Mouse (Mus musculus) liver, embryonic 15.5 days (tissue): ENCODE measurements around the gene Zfp28. TPM values are rescaled to one million over a fixed set of nuclear protein-coding genes. Genes with fewer than 3 reads are reported as not detected.

Experiments used
- ATAC-seq: fragments of 200-750 bp; cut with Nextera tagmentation; 2 replicates; pipeline ENCODE4 v1.8.0; 2017; ENCODE audit warnings: moderate number of reproducible peaks, mild to moderate bottlenecking, moderate library complexity; ENCODE audit not compliant: insufficient read depth
- H3K27ac ChIP-seq: fragments of 300-500 bp; sonication (generic); replicated peaks from 2 replicates; pipeline ENCODE4 v1.5.1; 2015; ENCODE audit warnings: mild to moderate bottlenecking, inconsistent platforms
- H3K27me3 ChIP-seq: fragments of 300-500 bp; sonication (generic); 2 replicates; pipeline ENCODE4 v1.6.1; 2015; ENCODE audit warnings: mild to moderate bottlenecking, inconsistent platforms
- H3K36me3 ChIP-seq: fragments of 300-500 bp; sonication (generic); replicated peaks from 2 replicates; pipeline ENCODE4 v1.6.1; 2015; ENCODE audit warnings: moderate library complexity, mild to moderate bottlenecking, inconsistent platforms
- H3K4me1 ChIP-seq: fragments of 300-500 bp; sonication (generic); replicated peaks from 2 replicates; pipeline ENCODE4 v1.6.1; 2015; ENCODE audit warnings: inconsistent platforms
- H3K4me2 ChIP-seq: fragments of 300-500 bp; sonication (generic); 2 replicates; pipeline ENCODE4 v1.6.1; 2015; ENCODE audit warnings: moderate library complexity, mild to moderate bottlenecking, inconsistent platforms
- H3K4me3 ChIP-seq: fragments of 300-500 bp; sonication (generic); replicated peaks from 2 replicates; pipeline ENCODE4 v1.5.1; 2015; ENCODE audit warnings: mild to moderate bottlenecking, inconsistent platforms
- H3K9ac ChIP-seq: fragments of 300-500 bp; sonication (generic); 2 replicates; pipeline ENCODE4 v1.6.1; 2015; ENCODE audit warnings: moderate library complexity, mild to moderate bottlenecking, inconsistent platforms
- H3K9me3 ChIP-seq: fragments of 300-500 bp; sonication (generic); replicated peaks from 2 replicates; pipeline ENCODE4 v1.6.1; 2016; ENCODE audit warnings: inconsistent platforms
- WGBS: fragments of 180-500 bp; shearing (Covaris S2); methylation state at CpG from one replicate; pipeline ENCODE4 v1.1.7; 2015; ENCODE audit warnings: mixed read lengths; ENCODE audit not compliant: insufficient replicate concordance; 5-methylcytosine and 5-hydroxymethylcytosine counted together
- polyA plus RNA-seq: library from polyadenylated mRNA; unstranded; fragments of >200 nt; fragmentation: Nextera tagmentation; extraction: Ambion mirVana; gene quantifications from 2 replicates; pipeline ENCODE4 v1.2.1, GENCODE M21; 2015

Zfp28 gene
- polyA plus RNA-seq = 1.2 and 1.3 TPM in 2 replicates

DNA sequence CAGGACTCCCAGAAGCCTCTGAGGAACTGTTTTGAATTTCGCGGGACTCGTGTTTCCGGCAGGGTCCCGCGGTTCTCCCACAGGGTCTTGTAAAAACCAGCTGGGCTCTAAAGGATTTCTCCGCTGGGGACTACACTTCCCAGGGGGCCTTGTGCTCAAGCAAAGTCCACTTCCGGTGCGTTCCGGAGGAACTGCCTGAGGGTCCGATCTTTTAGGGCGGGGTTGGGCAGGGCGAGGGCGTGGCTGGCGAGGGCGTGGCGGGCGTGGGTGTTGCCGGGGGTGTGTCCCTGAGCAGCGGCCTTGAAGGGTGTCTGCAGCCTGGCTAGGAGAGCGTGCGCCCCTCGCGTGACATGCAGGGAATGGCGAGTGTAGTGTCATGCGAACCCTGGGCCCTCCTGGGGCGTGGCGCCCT lies at the start of gene Zfp28:
TSS of gene Zfp28 (plus strand) at position 252 of the 412 bp plus-strand sequence.
- Histone ChIP-seq H3K9ac (peak within 1 kb of the TSS; percentile 42), H3K4me3 (peak within 1 kb of the TSS; percentile 62), H3K36me3 (no peaks in the 10 kb centered on the region), H3K4me2 (peak within 1 kb of the TSS; percentile 75), H3K27me3 (no peaks in the 10 kb centered on the region), H3K4me1 (peaks cover 23% of the 10 kb centered on the region), H3K9me3 (no peaks in the 10 kb centered on the region), H3K27ac (no peak within 1 kb of the TSS)
- WGBS = under 1% methylated on average over 28 of the region's 28 CpGs
- ATAC-seq = peak; percentile 93

DNA sequence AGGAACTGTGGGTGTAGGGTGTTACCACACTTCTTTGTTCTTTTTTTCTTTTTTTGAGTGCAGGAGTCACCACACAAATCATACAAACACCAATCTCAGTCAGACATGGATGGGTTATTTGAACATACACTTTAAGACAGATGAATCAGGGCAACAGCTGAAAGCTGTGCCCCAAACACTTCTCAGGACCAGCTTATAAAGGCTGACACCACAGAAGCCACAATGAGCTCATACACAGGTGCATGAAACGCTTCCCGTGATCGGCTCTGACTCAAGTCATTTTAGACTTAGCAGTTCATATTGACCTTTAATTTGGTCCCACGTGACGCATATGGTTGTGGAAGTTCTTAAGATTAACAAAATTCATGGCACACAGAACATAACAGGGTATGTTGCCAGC lies 43.2 kb upstream of the Zfp28 start:
- no peak for ATAC-seq
- Histone ChIP-seq H3K36me3 (no peaks in the 10 kb centered on the region), H3K4me2 (no peak overlapping the region), H3K27ac (no peak overlapping the region), H3K4me1 (peaks cover 10% of the 10 kb centered on the region), H3K9me3 (no peaks in the 10 kb centered on the region), H3K27me3 (no peaks in the 10 kb centered on the region), H3K4me3 (no peak overlapping the region), H3K9ac (no peak overlapping the region)
- WGBS = 62% methylated on average over 5 of the region's 5 CpGs

DNA sequence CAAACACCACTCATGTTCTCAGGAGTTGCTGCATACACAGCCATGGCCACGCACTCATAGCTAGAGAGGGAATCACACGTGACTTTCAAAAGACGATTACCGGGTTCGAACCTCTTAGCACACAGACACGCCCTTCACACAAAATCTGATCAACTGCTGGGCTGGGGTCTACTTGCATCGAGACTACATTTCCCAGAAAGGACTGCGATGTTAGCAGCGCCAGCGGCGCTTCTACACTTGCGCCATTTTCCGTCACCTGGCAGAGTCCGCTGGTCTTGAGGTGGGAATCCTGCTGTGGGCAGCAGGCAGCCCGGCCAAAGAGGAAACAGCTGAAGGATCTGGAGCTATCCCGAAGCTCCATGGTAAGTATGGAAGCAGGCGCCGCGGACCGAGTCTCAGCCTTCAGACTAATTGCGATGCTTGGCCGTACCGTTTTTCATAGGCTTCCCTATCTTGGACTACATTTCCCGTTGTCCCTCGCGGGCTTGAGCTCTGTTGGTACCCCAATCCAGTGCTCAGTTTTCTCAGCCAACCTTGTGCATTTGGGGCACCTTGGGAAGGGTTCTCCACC lies 39.5 kb upstream of the Zfp28 start, which contains the start of gene Gm3854:
TSS of gene Gm3854 (plus strand) at position 259 of the 571 bp plus-strand sequence.
- no peak within 1 kb of the TSS for H3K9ac ChIP-seq
- no peaks in the 10 kb centered on the region for H3K9me3 ChIP-seq
- peak within 1 kb of the TSS; percentile 72 for H3K4me2 ChIP-seq
- ATAC-seq = peak; percentile 72
- under 1% methylated on average over 26 of the region's 26 CpGs for WGBS
- H3K4me1 ChIP-seq = peaks cover 10% of the 10 kb centered on the region
- H3K27ac ChIP-seq = no peak within 1 kb of the TSS
- peak within 1 kb of the TSS; percentile 64 for H3K4me3 ChIP-seq
- no peaks in the 10 kb centered on the region for H3K27me3 ChIP-seq
- no peaks in the 10 kb centered on the region for H3K36me3 ChIP-seq

DNA sequence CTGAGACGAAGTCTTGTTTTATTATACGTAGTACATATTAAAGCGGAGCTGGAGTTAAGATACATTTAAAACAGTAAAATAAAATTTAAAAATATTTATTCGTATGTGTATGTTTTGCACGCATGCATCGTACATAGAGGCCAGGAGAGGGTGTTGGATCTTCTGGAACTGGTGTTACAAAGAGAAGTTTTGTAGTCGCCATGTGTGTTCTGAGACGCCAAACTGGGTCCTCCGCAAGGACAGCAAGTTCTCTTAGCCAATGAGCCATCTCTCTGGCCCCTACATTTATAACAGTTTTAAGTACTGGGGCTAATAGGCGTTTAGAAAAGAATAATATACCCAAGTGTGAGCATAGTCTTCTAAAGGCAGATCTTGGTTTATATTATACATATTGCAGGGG lies 39.0 kb upstream of the Zfp28 start:
- no peaks in the 10 kb centered on the region for H3K27me3 ChIP-seq
- H3K4me3 ChIP-seq = peak overlapping the region; percentile 64
- 33% methylated on average over 10 of the region's 10 CpGs for WGBS
- H3K9me3 ChIP-seq = no peaks in the 10 kb centered on the region
- H3K36me3 ChIP-seq = no peaks in the 10 kb centered on the region
- no peak for ATAC-seq
- H3K9ac ChIP-seq = no peak overlapping the region
- peak overlapping the region; percentile 72 for H3K4me2 ChIP-seq
- peaks cover 10% of the 10 kb centered on the region for H3K4me1 ChIP-seq
- H3K27ac ChIP-seq = no peak overlapping the region

DNA sequence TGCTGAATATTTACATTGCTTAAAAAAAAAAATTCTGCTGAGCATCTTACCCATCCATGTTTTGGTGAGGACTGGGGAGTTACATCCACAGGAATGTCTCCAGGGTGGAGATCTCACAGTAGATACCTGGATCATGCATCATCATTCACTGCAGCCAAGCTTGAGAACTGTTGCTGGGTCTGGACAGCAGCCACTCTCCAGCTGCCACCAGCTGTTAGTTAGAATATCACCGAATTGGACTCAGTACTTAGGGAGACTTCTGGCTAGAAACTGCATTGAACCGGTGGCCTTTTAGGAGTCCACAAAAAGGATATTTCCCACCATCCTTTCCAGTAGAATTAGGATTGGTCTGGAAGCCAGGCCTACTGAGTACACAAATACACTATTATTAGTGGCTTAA lies 25.0 kb upstream of the Zfp28 start:
- H3K4me1 ChIP-seq = peaks cover 28% of the 10 kb centered on the region
- 54% methylated on average over 2 of the region's 2 CpGs for WGBS
- H3K4me3 ChIP-seq = no peak overlapping the region
- no peak overlapping the region for H3K9ac ChIP-seq
- no peaks in the 10 kb centered on the region for H3K36me3 ChIP-seq
- no peaks in the 10 kb centered on the region for H3K27me3 ChIP-seq
- H3K9me3 ChIP-seq = no peaks in the 10 kb centered on the region
- no peak overlapping the region for H3K27ac ChIP-seq
- no peak overlapping the region for H3K4me2 ChIP-seq
- ATAC-seq = no peak

DNA sequence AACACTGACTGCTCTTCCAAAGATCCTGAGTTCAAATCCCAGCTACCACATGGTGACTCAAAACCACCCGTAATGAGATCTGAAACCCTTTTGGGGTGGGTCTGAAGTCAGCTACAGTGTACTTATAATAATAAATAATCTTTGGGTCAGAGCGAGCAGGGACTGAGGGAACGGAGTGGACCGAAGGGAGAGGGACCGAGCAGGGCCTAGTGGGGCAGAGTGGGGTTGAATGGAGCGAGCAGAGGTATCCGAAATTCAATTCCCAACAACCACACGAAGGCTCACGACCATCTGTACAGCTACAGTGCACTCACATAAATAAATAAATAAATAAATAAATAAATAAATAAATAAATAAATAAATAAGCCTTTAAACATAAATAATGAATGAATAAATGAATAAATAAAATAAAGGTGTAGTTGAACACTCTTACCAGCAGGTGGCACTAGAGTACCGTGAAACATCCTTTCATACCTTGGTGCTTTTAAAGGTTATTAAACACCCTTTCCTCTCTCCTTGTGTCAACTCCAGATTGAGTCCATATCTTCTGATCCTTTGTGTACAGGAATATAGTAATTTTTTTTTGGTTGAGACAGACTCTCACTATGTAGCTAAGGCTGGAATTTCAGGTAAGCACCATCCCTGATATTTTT lies 24.0 kb upstream of the Zfp28 start:
- whole genome bisulfite sequencing = 49% methylated on average over 10 of the region's 10 CpGs
- H3K4me2 ChIP-seq = no peak overlapping the region

DNA sequence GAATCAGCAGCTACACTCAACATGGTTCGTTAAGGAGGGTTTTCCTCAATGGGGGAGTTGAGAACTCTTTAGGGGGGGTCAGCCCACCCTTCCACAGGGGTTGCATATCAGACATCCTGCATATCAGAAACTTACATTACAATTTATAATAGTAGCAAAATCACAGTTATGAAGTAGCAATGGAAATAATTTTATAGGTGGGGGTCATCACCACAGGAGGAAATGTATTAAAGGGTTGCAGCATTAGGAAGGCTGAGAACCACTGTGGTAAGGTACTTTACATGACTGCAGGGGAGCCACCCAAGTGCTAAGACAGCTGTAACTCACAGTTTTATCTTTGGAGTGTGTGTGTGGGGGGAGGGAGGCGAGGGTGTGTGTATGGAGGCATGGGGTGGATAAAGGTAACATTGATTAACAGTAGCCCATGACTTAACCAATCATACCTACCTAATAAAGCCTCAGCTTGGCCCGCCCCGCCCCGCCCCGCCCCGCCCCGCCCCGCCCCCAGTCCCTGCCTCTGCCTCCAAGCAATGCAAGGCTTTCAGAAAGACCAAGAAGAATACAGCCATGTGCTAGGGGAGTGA lies 22.5 kb upstream of the Zfp28 start:
- ATAC-seq = peak; percentile 2; the same call in 1 of the 2 replicates
- Histone ChIP-seq H3K4me3 (no peak overlapping the region), H3K9ac (no peak overlapping the region), H3K9me3 (no peaks in the 10 kb centered on the region), H3K27me3 (no peaks in the 10 kb centered on the region), H3K36me3 (no peaks in the 10 kb centered on the region), H3K4me1 (peaks cover 49% of the 10 kb centered on the region), H3K4me2 (no peak overlapping the region), H3K27ac (no peak overlapping the region)
- 2% methylated on average over 9 of the region's 9 CpGs for WGBS

More for the DNA sequence above, 24.0 kb upstream of the Zfp28 start:
- Histone ChIP-seq H3K4me1 (peaks cover 38% of the 10 kb centered on the region), H3K9ac (no peak overlapping the region), H3K27ac (no peak overlapping the region), H3K36me3 (no peaks in the 10 kb centered on the region), H3K4me3 (no peak overlapping the region), H3K27me3 (no peaks in the 10 kb centered on the region), H3K9me3 (no peaks in the 10 kb centered on the region)
- no peak for ATAC-seq

DNA sequence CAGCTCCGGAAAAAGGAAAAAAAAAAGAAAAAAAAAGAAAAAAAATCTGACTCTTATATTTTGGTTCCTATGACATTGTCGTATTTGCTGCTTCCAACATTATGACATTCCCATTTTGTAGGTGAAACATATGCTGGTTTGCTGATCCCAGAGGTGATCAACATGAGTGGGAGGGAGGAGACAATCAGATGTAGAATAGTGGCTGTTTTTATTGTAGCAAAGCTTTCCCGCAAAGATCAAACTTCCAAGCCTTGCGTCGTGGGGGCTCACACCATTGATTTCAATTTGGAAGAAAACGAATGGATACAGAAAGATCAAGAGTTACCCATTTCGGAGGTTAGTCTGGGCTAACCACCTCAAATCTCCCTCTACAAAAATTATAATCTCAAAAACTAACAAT lies 21.3 kb upstream of the Zfp28 start:
- Histone ChIP-seq H3K4me3 (peak overlapping the region; percentile 66), H3K9ac (peak overlapping the region; percentile 52; the same call in 1 of the 2 replicates), H3K4me1 (peaks cover 56% of the 10 kb centered on the region), H3K4me2 (peak overlapping the region; percentile 78), H3K27ac (peak overlapping the region; percentile 82; the same call in 1 of the 2 replicates), H3K9me3 (no peaks in the 10 kb centered on the region), H3K27me3 (no peaks in the 10 kb centered on the region), H3K36me3 (no peaks in the 10 kb centered on the region)
- no peak for ATAC-seq
- 25% methylated on average over 7 of the region's 7 CpGs for WGBS

DNA sequence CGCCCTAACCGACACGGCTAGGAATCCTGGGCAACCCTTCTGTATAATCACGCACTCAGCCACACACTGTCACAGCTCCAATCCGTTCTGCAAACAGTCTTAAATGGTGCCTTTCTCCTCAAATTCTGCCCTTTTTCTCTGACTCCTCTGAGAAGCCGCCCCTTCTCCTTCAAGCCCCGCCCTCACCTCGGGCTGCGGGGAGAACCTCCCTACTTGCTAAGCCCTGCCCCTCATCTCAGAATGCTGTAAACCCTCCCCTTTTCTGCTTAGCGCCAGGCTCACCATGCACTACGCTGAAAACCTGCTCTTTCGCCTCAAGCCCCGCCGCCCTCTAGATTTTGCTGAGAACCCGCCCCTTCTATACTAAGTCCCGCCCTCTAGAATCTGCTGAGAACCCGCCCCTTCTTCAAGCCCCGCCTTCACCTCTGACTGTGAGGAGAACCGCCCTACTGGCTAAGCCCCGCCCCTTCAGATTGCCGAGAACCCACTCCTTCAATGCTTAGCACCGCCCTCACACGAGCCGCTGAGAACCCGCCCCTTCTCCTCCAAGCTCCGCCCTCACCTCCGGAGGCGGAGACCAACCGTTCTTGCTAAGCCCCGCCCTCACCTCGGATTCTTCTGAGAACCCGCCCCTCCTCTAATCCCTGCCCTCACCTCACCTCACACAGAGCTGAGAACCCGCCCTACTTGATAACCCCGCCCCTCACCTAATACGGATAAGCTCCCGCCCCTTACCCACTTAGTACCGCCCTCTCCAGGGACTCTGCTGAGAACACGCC lies 20.6 kb upstream of the Zfp28 start:
- ATAC-seq = peak; percentile 87
- Histone ChIP-seq H3K4me2 (peak overlapping the region; percentile 78), H3K36me3 (no peaks in the 10 kb centered on the region), H3K4me3 (peak overlapping the region; percentile 66), H3K4me1 (peaks cover 63% of the 10 kb centered on the region), H3K9me3 (no peaks in the 10 kb centered on the region), H3K27me3 (no peaks in the 10 kb centered on the region), H3K9ac (peak overlapping the region; percentile 52), H3K27ac (peak overlapping the region; percentile 82)
- WGBS = under 1% methylated on average over 38 of the region's 38 CpGs

DNA sequence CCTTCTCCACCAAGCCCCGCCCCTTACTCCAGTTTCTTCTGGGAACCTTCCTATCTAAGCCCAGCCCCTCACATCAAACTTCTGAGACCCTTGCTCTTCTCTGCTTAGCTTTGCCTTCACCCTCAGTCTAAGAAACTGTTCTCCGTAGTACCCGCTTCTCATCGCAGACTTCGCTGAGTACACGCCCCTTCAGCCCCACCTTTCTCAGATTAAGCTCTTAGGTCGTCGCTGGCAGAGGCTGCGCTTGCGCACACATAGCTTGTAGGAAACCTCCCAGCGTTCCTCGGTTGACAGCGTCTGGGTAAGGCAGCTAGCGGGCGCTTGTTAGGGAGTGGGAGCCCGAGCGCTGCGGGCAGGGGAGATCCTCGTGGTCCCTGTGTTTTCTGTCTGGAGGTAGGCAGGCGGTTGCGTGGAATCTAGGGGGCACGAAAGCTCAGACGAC lies 20.0 kb upstream of the Zfp28 start, which contains the start of gene Zfp78:
TSS of gene Zfp78 (plus strand) at position 234 of the 442 bp plus-strand sequence.
- H3K27ac ChIP-seq = peak within 1 kb of the TSS; percentile 82
- no peaks in the 10 kb centered on the region for H3K36me3 ChIP-seq
- ATAC-seq = peak; percentile 75
- H3K27me3 ChIP-seq = no peaks in the 10 kb centered on the region
- H3K4me3 ChIP-seq = peak within 1 kb of the TSS; percentile 66
- H3K9me3 ChIP-seq = no peaks in the 10 kb centered on the region
- peak within 1 kb of the TSS; percentile 78 for H3K4me2 ChIP-seq
- peak within 1 kb of the TSS; percentile 62 for H3K9ac ChIP-seq
- peaks cover 69% of the 10 kb centered on the region for H3K4me1 ChIP-seq
- WGBS = under 1% methylated on average over 23 of the region's 23 CpGs
